Mouse (Mus musculus) lung, postnatal 10 days (tissue): ENCODE measurements around the gene Olfr907.

Experiments used
- DNase-seq: peaks from one replicate; pipeline ENCODE4 v3.0.0; 2021

The Olfr907 gene

DNA sequence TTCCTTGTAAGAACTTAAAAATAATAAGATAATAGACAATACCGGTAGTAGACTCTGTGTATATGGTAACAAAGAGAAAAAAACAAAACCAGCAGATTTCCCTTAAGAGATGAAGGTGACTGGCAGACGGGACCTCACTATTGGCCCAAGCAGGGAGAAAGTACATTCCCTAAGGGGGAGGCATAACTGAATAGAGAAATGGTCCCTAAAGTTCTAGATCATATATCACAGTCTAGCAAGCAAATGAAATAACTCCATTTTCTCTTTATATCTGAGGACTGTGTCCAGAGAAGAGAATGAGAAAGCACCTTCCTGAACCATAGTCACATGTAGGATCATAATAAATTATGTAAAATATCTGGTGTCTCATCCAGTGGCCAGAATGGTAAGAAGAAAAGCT, at the start of gene Olfr907:
Gene Olfr907, plus strand, starts transcription at position 301 of the 400 bp plus-strand sequence.
- no peak for DNase-seq

DNA sequence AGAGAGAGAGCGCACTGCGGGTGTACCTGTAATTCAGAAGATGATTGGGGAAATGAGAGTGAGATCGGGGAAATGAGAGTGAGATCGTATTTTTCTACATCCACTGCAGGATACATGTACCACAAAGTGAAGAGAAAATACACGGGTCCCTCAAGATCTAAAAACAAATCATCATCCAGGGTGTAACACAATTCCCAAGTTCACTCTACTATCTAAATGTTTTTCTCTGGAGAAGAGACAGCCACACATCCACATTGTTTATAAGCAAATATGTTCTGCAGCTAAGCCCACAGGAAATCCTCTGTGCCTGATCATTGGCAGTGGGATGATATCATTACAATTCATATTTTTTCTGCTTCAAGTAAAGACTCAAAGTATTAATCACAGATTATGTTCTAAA, 48.2 kb upstream of the Olfr907 start, which contains the start of gene Olfr902:
Gene Olfr902, plus strand, starts transcription at position 301 of the 400 bp plus-strand sequence.
- DNase-seq, result no peak

DNA sequence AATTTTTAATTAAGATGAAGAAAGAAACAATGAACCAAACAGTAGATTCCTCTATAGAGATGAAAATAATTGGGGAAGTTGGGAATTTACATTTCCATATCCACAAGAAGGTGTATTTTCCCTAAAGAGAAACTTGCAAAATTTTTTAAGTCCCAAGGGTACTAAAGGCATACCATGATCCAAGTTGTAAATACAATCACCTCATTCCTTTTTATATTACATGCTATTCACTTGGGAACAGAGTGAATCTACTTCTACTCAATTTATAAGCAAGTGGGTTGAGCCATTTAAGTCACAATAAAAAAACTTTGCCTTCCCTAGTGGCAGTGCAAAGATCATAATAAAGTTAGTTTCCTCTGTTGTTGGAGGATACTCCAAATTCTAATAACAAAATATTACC, 32.8 kb upstream of the Olfr907 start, which contains the start of gene Olfr904:
Gene Olfr904, plus strand, starts transcription at position 301 of the 400 bp plus-strand sequence.
- no peak for DNase-seq

DNA sequence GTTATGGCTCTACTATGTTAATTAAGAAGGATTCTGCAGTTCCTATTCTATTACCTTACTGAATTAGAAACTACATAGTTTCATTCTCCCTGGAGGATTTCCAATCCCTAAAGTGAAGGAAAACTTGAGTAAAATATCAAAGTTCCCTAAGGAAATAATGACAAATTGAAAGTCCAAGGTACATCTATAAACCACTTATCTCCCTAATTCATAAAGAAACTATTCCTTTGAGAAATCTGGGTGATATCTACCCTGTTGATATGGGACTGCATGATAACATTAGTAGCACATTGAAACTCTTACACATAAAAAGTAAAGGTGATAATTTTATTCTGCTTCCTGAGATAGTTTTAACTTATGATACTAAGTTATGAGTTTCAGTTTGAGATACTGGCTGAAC, 24.8 kb upstream of the Olfr907 start, which contains the start of gene Olfr905:
Gene Olfr905, plus strand, starts transcription at position 301 of the 400 bp plus-strand sequence.
- DNase-seq, result no peak

DNA sequence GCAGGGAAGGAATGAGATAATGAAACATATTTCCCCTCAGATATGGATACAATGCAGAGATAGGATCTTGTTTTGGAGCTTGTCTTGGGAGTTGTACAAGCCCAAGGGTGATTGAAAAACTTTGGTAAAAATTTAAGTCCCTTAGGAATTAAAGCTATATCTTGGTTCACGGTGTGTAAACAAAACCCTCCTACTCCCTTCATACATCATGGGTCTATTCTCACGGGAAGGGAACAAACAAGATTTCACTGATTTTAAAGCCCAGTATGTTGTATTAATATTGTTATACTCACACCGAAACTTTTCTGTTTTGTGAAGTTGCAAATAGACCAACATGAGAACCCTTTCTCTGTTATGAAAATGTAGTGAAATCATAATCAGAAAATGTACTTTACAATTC, 8.8 kb upstream of the Olfr907 start, which contains the start of gene Olfr906:
Gene Olfr906, plus strand, starts transcription at position 301 of the 400 bp plus-strand sequence.
- DNase-seq, result no peak

DNA sequence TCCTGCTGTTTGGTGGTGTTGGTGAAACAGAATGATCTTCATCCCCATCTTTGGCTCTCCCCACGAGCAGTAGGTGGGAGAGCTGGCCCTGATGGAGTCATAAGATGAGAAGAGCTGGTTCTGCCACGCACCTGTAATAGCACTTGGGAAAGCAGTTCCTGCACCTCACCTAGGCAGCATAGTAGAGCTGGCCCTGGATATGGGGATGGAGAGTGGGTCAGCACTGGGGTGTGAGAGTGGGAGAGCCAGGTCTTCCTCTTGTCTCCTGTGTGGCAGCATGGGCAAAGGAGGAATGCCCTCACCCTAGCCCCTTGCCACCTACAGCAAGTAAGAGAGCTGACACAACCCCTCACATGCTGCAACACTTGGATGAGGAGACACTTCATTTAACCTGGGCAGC, 16.8 kb downstream of the Olfr907 start:
- no peak for DNase-seq

DNA sequence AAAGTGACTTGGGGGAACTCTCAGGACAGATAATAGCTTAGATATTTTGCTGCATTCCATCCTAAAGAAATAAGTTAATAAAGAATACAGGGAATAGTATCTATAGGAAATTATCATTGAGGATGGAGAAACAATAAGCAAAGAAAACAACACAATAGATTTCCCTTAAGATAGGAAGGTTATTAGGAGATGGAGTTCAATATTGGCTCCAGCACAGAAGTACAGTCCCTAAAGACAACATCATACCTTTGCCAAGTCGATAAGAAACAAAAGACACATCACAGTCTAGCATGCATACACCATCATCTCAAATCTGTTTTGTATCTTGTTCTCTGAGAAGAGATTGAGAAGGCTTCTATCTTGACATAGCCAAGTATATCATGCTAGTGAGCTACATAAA, 25.7 kb downstream of the Olfr907 start, which contains the start of gene Olfr911-ps1:
Gene Olfr911-ps1, plus strand, starts transcription at position 301 of the 400 bp plus-strand sequence.
- no peak for DNase-seq

DNA sequence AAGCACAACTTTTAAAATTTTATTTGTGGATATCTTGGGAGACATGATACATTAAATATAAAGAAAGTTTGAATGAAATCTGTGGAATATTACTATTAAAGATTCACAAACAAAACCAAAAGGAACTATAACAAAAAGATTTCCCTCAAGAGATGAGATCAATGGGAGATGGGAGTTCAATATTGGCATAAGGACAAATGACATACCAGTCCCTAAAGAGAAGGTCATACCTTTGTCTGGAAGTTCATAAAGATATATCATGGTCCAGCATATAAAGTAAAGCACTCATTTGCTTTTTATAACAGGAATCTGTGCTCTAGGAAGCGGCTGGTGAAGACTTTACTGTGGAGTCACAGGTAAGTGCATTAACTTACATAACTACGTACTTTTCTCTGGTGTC, 41.9 kb downstream of the Olfr907 start, which contains the start of gene Olfr910:
Gene Olfr910, plus strand, starts transcription at position 301 of the 400 bp plus-strand sequence.
- no peak for DNase-seq
